In the genomic region with DNA sequence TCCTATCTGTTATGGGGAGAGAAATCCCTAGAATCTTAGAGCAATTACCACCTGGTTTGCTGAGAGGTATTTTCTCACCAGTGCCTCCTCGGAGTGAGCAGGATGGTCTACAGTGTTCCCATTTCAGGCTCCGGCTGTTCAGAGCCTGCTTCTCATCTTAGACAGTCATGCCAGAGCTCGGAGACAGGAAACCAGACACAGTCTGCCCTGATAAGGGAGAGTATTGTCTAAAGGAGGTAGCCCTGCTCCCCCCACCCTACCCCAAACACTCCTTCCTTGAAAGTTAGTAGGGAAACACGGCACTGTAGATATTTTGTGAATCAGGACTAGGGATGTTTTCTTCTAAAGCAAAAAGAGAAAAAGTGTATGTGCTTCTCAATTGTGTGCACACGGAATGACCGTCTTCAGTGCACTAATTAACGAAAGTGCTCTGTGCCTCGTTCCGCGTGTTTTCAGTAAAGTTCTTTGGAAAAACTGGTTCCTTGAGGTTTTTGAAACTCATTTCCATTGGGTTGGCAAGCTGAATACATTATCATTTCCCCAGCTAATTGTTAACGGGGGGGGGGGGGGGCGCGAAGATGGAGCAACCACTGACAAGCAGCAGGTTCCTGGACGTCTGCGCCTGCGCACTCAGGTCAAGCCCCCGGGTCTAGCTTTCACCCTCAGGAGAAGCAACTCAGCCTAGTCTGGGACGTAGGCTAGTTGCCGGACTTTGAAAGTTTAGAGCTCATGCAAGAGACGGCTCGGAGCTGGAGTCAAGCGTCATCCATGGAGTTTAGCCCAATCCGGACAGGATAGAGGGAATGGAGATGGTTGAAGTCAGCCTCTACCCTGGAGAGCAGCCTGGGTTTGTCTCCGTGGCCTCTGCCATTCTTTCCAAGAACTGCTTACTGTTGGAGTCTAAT, we compare ENCODE assay signal across 9 mouse cellular contexts. TPM values are rescaled to one million over a fixed set of nuclear protein-coding genes. Genes with fewer than 3 reads are reported as not detected.
DNase-seq lines count a peak whose midpoint lies in the region; ATAC-seq and TF ChIP-seq lines count a peak whose summit lies in the region.
"Had no signal": no experiment of that assay in that cellular context is flagged by ENCODE, and none has a peak within 500 bp of the region (broad histone marks: within the 10 kb centered on the region; RNA-seq: fewer than 3 reads in every experiment).

No protein-coding gene starts in this region.

- WGBS in forebrain, embryonic 13.5 days = 42% methylated on average over 24 of the region's 24 CpGs
- 52% methylated on average over 24 of the region's 24 CpGs for WGBS in intestine, embryonic 16.5 days
- 41% methylated on average over 24 of the region's 24 CpGs for WGBS in lung, embryonic 15.5 days

- no peak for TF ChIP-seq CTCF in layer of hippocampus, adult 2 months (conservative IDR thresholded peaks at IDR 0.05)

- H3K9ac ChIP-seq in forebrain, embryonic 13.5 days = peak overlapping the region; percentile 43; the same call in 1 of the 2 replicates
- H3K9ac ChIP-seq in intestine, embryonic 16.5 days (ENCODE audit: low read depth, low read length) = peak overlapping the region; percentile 57
- H3K9ac ChIP-seq in lung, embryonic 15.5 days = peak overlapping the region; percentile 2; the same call in 1 of the 2 replicates

- peak overlapping the region; percentile 99 for H3K27ac ChIP-seq in layer of hippocampus, adult 2 months
- peak overlapping the region; percentile 80 for H3K27ac ChIP-seq in forebrain, embryonic 13.5 days
- peak overlapping the region; percentile 95 for H3K27ac ChIP-seq in intestine, embryonic 16.5 days (ENCODE audit: low read length)
- H3K27ac ChIP-seq in lung, embryonic 15.5 days = peak overlapping the region; percentile 54

- H3K4me1 ChIP-seq in forebrain, embryonic 13.5 days = peaks cover 84% of the 10 kb centered on the region
- H3K4me1 ChIP-seq in intestine, embryonic 16.5 days (ENCODE audit: control insufficient read depth, insufficient read depth, low read length) = peaks cover 62% of the 10 kb centered on the region
- H3K4me1 ChIP-seq in lung, embryonic 15.5 days = peaks cover 84% of the 10 kb centered on the region

- peak overlapping the region; percentile 33 for H3K4me3 ChIP-seq in layer of hippocampus, adult 2 months
- H3K4me3 ChIP-seq in forebrain, embryonic 13.5 days = peak overlapping the region; percentile 18
- peak overlapping the region; percentile 29 for H3K4me3 ChIP-seq in intestine, embryonic 16.5 days (ENCODE audit: low read length)
- no peak overlapping the region for H3K4me3 ChIP-seq in lung, embryonic 15.5 days

- no peak for ATAC-seq in forebrain, embryonic 13.5 days
- ATAC-seq in intestine, embryonic 16.5 days = no peak
- no peak for ATAC-seq in lung, embryonic 15.5 days (ENCODE audit: borderline replicate concordance, extremely low read depth, low FRiP score, low TSS enrichment)

- H3K27me3 ChIP-seq in forebrain, embryonic 13.5 days = no peaks in the 10 kb centered on the region
- H3K27me3 ChIP-seq in intestine, embryonic 16.5 days (replicated peaks; ENCODE audit: control insufficient read depth, insufficient read depth, low read length) = no peaks in the 10 kb centered on the region
- H3K27me3 ChIP-seq in lung, embryonic 15.5 days = no peaks in the 10 kb centered on the region

- no peaks in the 10 kb centered on the region for H3K9me3 ChIP-seq in forebrain, embryonic 13.5 days (replicated peaks)
- H3K9me3 ChIP-seq in intestine, embryonic 16.5 days (ENCODE audit: control insufficient read depth, low read length) = no peaks in the 10 kb centered on the region
- no peaks in the 10 kb centered on the region for H3K9me3 ChIP-seq in lung, embryonic 15.5 days
- H3K9me3 ChIP-seq: G1E had no signal

- no peak for DNase-seq in layer of hippocampus, adult 2 months (ENCODE audit: low spot score in 2 of 2)
- no peak for DNase-seq in layer of hippocampus, adult 8-10 months (ENCODE audit: low spot score in 2 of 2)
- DNase-seq in ovary, adult 18-20 months (ENCODE audit: low spot score) = no peak
- no peak for DNase-seq in urinary bladder, adult 2 months (ENCODE audit: low spot score)
- no peak for DNase-seq in spleen, adult 18-20 months

- H3K36me3 ChIP-seq in forebrain, embryonic 13.5 days (ENCODE audit: poor library complexity, severe bottlenecking) = no peaks in the 10 kb centered on the region
- H3K36me3 ChIP-seq in intestine, embryonic 16.5 days (ENCODE audit: control insufficient read depth, insufficient read depth, low read length) = no peaks in the 10 kb centered on the region
- H3K36me3 ChIP-seq in lung, embryonic 15.5 days = no peaks in the 10 kb centered on the region

- H3K4me2 ChIP-seq in forebrain, embryonic 13.5 days = peak overlapping the region; percentile 51
- peak overlapping the region; percentile 54 for H3K4me2 ChIP-seq in intestine, embryonic 16.5 days (ENCODE audit: low read depth, low read length)
- H3K4me2 ChIP-seq in lung, embryonic 15.5 days = peak overlapping the region; percentile 84

RNA-seq across cellular contexts. Expression of a gene that starts 5.2 kb away (rescaled TPM):
- 10 to 100 TPM; 55.0 to 55.2 TPM for total RNA-seq in layer of hippocampus, adult 2 months (2021)
- total RNA-seq in layer of hippocampus, adult 8-10 months (2022) = 10 to 100 TPM; 50.8 to 60.7 (median 54.0) TPM
- polyA plus RNA-seq in forebrain, embryonic 13.5 days (2015; fragmentation: Nextera tagmentation; extraction: Ambion mirVana) = 24.0 and 25.1 TPM in 2 replicates
- 68.1 and 71.9 TPM in 2 replicates for polyA plus RNA-seq in intestine, embryonic 16.5 days (2015; fragmentation: Nextera tagmentation; extraction: Ambion mirVana)
- 67.2 and 68.7 TPM in 2 replicates for polyA plus RNA-seq in lung, embryonic 15.5 days (2015; fragmentation: Nextera tagmentation; extraction: Ambion mirVana)
- 55.4 and 59.6 TPM in 2 replicates for polyA plus RNA-seq in urinary bladder, adult 2 months (2012; rRNA removed)

Comparison
In these comparisons a context has a peak if more than half of its experiments do, and no peak if none do; other contexts are left out.
1. H3K9ac ChIP-seq: peak in every context shown above with its lines; median percentile 57 in intestine, embryonic 16.5 days; 43 in forebrain, embryonic 13.5 days; 2 in lung, embryonic 15.5 days.